Mouse (Mus musculus) lung, adult 2 months (tissue): ENCODE results near the gene Nudc.

Experiments used
- CTCF ChIP-seq: fragments of 200-500 bp; IDR thresholded peaks from 2 replicates; pipeline ENCODE4 v1.5.1; 2011; ENCODE audit warnings: mild to moderate bottlenecking, low read length, control low read depth; ENCODE audit not compliant: insufficient read depth
- POLR2A ChIP-seq: fragments of 200-500 bp; IDR thresholded peaks from 2 replicates; pipeline ENCODE4 v1.6.1; 2011; ENCODE audit warnings: low read depth, mild to moderate bottlenecking, control low read depth, low read length, borderline replicate concordance; ENCODE audit errors: extremely low read depth

- TF ChIP-seq CTCF (no peak), POLR2A (no peak)
Observed at GRCm38 (mm10) chr4:133484266-133485025, 61.4 kb downstream of the Nudc start.
